Mouse (Mus musculus) gastrocnemius, postnatal 25 days (tissue): ENCODE measurements around the gene Rpl19. TPM values are rescaled to one million over a fixed set of nuclear protein-coding genes. Genes with fewer than 3 reads are reported as not detected.

Experiments used
- DNase-seq: peaks from one replicate; pipeline ENCODE4 v3.0.0; 2022
- microRNA-seq, 2 experiments: library from miRNA; unstranded; fragments of <30 nt; microRNA quantifications; one replicate each; pipeline ENCODE4 v1.2.0; 2021; ENCODE audit warnings: borderline replicate concordance in 2 of 2
- total RNA-seq, 2 experiments: library from RNA; stranded (reverse); gene quantifications; 1 replicate in 1 of 2; 2 replicates in 1 of 2; pipeline ENCODE4 v1.2.3; 2021

The Rpl19 gene
- total RNA-seq, 2 experiments from 2014 or later = 421 to 453 TPM

GRCm38 (mm10) chr11:98052989-98053834 is 26.7 kb downstream of the Rpl19 start, which contains the start of gene Stac2:
Gene Stac2 (minus strand): TSS chr11:98053462.
- peak; percentile 69 for DNase-seq

DNA sequence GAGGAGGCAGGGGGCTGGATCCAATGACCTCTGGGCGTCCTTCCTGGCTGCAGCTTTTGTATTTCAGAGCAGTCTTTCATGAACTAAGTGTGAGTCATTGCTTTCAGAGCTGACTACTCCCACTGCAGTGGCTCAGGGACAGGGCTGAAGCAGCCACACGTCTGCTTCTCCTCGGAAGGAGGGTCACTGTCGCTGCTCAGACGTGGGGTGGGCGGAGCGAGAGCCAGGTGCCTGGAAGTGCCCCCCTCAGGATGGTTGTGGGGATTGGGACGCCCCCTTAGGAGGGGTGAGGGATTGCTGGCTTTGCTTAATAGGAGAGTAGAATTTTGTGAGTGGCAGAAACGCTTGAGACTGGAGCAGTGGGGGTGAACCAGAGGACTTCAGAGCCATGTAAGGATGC is 31.0 kb downstream of the Rpl19 start:
- no peak for DNase-seq

- DNase-seq = no peak
These were observed 31.5 kb downstream of the Rpl19 start for GRCm38 (mm10) chr11:98057998-98058397.

- DNase-seq = peak; percentile 58
These were observed 33.2 kb downstream of the Rpl19 start for GRCm38 (mm10) chr11:98059662-98060061.

DNA sequence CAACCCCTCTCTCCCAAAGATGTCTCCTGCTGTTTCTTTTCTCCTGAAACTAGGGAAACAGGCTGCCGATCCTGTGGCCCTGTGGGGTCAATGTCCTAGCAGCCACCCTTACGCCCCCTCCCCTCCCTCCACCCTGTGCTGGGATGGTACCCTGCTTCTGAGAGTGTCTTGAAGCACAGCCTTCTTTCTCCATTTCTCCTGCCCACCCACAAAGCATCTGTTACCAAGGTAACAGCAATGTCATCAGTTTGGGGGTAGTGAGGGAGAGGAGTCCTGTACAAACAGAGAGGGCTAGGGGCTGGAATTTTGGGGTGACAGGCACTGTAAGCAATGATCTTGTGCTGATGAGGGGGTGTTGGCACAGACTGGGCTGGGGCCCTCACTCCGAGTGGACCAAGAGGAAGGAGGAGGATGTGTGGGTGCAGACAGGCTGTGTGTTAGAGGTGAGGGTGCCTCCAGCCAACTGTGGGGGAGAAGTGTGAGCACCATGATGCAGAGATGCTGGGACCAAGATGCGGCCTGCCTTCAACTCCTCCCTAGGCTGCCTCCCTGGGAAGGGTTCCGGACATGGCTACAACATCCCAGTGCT is 33.7 kb downstream of the Rpl19 start:
- DNase-seq = no peak

GRCm38 (mm10) chr11:98061441-98061840 is 34.9 kb downstream of the Rpl19 start:
- no peak for DNase-seq

DNA sequence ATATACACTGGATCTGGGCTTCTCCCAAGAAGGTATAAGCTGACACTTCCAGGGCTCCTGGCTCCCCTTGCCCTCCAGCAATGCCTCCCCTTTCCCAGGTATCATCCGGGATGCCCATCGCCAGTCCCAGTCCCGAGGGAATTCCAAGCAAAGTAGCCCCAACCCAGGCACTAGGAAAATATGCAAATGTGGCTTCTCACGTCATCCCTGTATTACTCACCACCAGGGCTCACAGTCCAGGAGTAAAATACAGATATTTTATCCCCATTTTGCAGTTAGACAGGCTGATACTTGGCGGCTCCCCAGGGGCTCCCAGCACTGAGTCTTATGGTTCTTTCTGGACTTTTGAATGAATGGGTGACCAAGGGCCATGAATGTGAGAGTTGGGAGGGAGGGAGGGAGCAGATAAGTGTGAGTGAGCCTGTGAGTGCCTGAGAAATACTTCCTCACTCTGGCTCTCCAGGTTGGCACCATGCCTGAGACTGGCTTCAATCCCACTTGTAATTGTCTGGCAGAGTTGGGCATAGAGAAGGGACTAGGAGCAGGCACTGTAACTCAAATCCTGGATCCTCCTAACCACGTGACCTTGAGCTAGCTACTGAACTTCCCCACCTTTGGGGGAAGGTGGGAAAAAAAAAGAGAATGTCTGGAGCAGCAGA is 35.5 kb downstream of the Rpl19 start:
- no peak for DNase-seq

- no peak for DNase-seq
These were observed 39.7 kb downstream of the Rpl19 start for GRCm38 (mm10) chr11:98066201-98066600.

- no peak for DNase-seq
These were observed 40.7 kb downstream of the Rpl19 start for GRCm38 (mm10) chr11:98067255-98067654.

DNA sequence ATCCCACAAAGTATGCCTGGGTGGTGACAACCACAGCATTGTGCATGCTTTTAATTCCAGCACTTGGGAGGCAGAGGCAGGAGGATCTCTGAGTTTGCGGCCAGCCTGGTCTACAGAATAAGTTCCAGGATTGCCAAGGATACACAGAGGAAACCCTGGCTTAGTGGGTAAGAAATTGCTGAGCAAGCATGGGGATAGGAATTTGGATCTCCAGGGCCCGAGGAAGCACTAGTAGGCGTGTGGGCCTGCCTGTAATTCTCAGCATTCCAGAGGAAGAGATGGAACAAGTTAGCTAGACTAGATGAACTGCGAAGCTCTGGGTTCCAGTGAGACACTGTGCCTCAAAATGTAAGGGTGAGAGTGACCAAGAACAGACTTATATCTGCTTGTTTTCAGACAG is 46.9 kb downstream of the Rpl19 start:
- no peak for DNase-seq

DNA sequence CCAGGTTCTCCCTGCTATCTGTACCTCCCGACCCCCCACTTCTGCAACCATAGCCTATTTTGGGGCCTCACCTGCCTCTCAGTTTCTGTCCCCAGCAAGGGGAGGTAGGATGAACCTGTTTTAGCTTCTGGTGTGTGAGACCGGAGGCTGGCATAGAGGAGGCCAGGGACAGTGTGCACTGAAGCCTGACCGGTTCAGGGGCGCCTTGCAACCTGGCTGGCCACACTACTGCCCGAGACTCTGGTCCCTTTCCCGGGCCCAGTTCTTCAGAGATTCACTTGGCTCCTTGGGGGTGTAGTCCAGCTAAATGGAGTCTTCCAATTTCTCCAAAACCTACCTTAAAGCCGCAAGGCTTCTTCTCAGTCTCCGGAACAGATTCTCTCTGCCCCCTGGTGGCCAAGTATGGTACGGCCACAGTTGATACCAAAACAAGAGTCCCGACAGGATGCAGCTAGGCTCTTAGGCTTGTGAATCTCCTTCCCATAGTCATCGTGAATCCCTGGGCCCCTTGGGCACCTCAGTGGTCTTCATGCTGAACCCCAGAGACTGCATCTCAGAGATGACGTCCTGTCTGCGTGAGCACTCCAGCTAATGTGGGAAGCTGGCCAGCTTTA is 48.8 kb downstream of the Rpl19 start:
- peak; percentile 69 for DNase-seq

- peak; percentile 53 for DNase-seq
These were observed 50.6 kb downstream of the Rpl19 start for GRCm38 (mm10) chr11:98077086-98077485.

Small RNA genes lying within 50 kb of the gene (microRNA-seq; reads per million reads assigned to microRNA genes)
- 0 reads per million in 2 experiments for gene Gm27597

Other genes with a start within 250 kb of the Rpl19 start
- gene Rpl23, start 244.3 kb upstream of the Rpl19 start, total RNA-seq = 100 to 1,000 TPM; 379 to 436 TPM
- 10 to 100 TPM; 18.3 to 21.9 TPM for gene Lasp1, start 227.7 kb upstream of the Rpl19 start, total RNA-seq
- gene B230217C12Rik, start 185.9 kb upstream of the Rpl19 start, total RNA-seq = under 1 TPM; 0.48 to 0.67 TPM
- gene Fbxo47, start 142.6 kb upstream of the Rpl19 start, total RNA-seq = under 1 TPM; 0.11 to 0.15 TPM
- gene Plxdc1, start 40.3 kb upstream of the Rpl19 start, total RNA-seq = 1 to 10 TPM; 3.1 TPM
- gene Arl5c, start 30.5 kb upstream of the Rpl19 start, total RNA-seq = under 1 TPM in 1 of 2 experiments, not detected in 1; 0.27 TPM
- gene Cacnb1, start 3.7 kb upstream of the Rpl19 start, total RNA-seq = 100 to 1,000 TPM; 212 to 259 TPM
- gene Stac2, start 26.8 kb downstream of the Rpl19 start, total RNA-seq = under 1 TPM in 1 of 2 experiments, not detected in 1; 0.13 TPM
- 10 to 100 TPM; 10.3 to 11.1 TPM for gene Fbxl20, start 123.7 kb downstream of the Rpl19 start, total RNA-seq
- 10 to 100 TPM; 21.2 to 23.1 TPM for gene Med1, start 166.6 kb downstream of the Rpl19 start, total RNA-seq
- gene Cdk12, start 176.3 kb downstream of the Rpl19 start, total RNA-seq = 10 to 100 TPM; 13.0 to 14.0 TPM